ENCODE assay signal across 14 mouse cellular contexts in genomic region chr4:141868051-141868450, GRCm38 (mm10). TPM values are rescaled to one million over a fixed set of nuclear protein-coding genes. Genes with fewer than 3 reads are reported as not detected.
DNase-seq lines count a peak whose midpoint lies in the region; ATAC-seq and TF ChIP-seq lines count a peak whose summit lies in the region.
"Had no signal": no experiment of that assay in that cellular context is flagged by ENCODE, and none has a peak within 500 bp of the region (broad histone marks: within the 10 kb centered on the region; RNA-seq: fewer than 3 reads in every experiment).

No protein-coding gene starts in this region.

- H3K4me1 ChIP-seq in heart, embryonic 10.5 days: peaks cover 91% of the 10 kb centered on the region
- H3K4me1 ChIP-seq in liver, postnatal 0 days (ENCODE audit: insufficient read depth): peaks cover 55% of the 10 kb centered on the region
- peaks cover 58% of the 10 kb centered on the region for H3K4me1 ChIP-seq in liver, embryonic 12.5 days

- H3ac ChIP-seq in myocyte (ENCODE audit: control insufficient read depth, insufficient read length): no peak overlapping the region

- H3K79me2 ChIP-seq in myocyte (ENCODE audit: control insufficient read depth, insufficient read depth): no peaks in the 10 kb centered on the region

- ATAC-seq in liver, postnatal 0 days: no peak
- ATAC-seq in liver, embryonic 12.5 days: no peak
- ATAC-seq: lung, postnatal 0 days had no signal

- no peak for TF ChIP-seq EP300 in liver, postnatal 0 days (IDR thresholded peaks at IDR 0.05; ENCODE audit: low read depth)

- no peak overlapping the region for H3K9ac ChIP-seq in liver, postnatal 0 days (replicated peaks)
- H3K9ac ChIP-seq in liver, embryonic 12.5 days: no peak overlapping the region

- intact Hi-C loops in heart, postnatal 36 days (cut with DNase I): no loop called here

- whole genome bisulfite sequencing in heart, embryonic 10.5 days: 80% methylated on average over 10 of the region's 10 CpGs
- WGBS in liver, postnatal 0 days (ENCODE audit: insufficient replicate concordance): 91% methylated on average over 10 of the region's 10 CpGs
- whole genome bisulfite sequencing in liver, embryonic 12.5 days (ENCODE audit: insufficient replicate concordance): 87% methylated on average over 10 of the region's 10 CpGs

- H3K9me3 ChIP-seq in heart, embryonic 10.5 days: no peaks in the 10 kb centered on the region
- no peaks in the 10 kb centered on the region for H3K9me3 ChIP-seq in liver, postnatal 0 days (ENCODE audit: low read length)
- H3K9me3 ChIP-seq in liver, embryonic 12.5 days (replicated peaks): no peaks in the 10 kb centered on the region

- no peak for DNase-seq in heart, embryonic 10.5 days (ENCODE audit: low spot score)
- DNase-seq in heart, postnatal 36 days: no peak
- DNase-seq in liver, postnatal 0 days: no peak
- DNase-seq in fat pad, adult 2 months (ENCODE audit: extremely low read depth, low read depth, low spot score): peak; percentile 40
- DNase-seq in adrenal gland, adult 8-10 months: no peak
- no peak for DNase-seq in retina, embryonic 14.5 days (ENCODE audit: low spot score)
- DNase-seq: thymus, postnatal 14 days had no signal

- H3K4me3 ChIP-seq in heart, embryonic 10.5 days: no peak overlapping the region
- H3K4me3 ChIP-seq in liver, postnatal 0 days (ENCODE audit: low read depth, low read length): no peak overlapping the region
- H3K4me3 ChIP-seq in liver, embryonic 12.5 days: no peak overlapping the region
- no peak overlapping the region for H3K4me3 ChIP-seq in myocyte

- H3K4me2 ChIP-seq in liver, postnatal 0 days (ENCODE audit: low read depth, low read length): no peak overlapping the region
- no peak overlapping the region for H3K4me2 ChIP-seq in liver, embryonic 12.5 days
- H3K4me2 ChIP-seq in myocyte (ENCODE audit: low read depth): peak overlapping the region; percentile 80

- no peak for TF ChIP-seq POLR2A in myocyte (IDR thresholded peaks at IDR 0.05; ENCODE audit: insufficient read length, low read depth)

- H3K36me3 ChIP-seq in heart, embryonic 10.5 days: peaks cover 71% of the 10 kb centered on the region
- peaks cover 17% of the 10 kb centered on the region for H3K36me3 ChIP-seq in liver, postnatal 0 days (replicated peaks; ENCODE audit: insufficient read depth, low read length)
- peaks cover 81% of the 10 kb centered on the region for H3K36me3 ChIP-seq in liver, embryonic 12.5 days
- no peaks in the 10 kb centered on the region for H3K36me3 ChIP-seq in myocyte (ENCODE audit: control insufficient read depth, insufficient read depth)

- H3K27me3 ChIP-seq in heart, embryonic 10.5 days (ENCODE audit: insufficient read depth, poor library complexity, severe bottlenecking): no peaks in the 10 kb centered on the region
- no peaks in the 10 kb centered on the region for H3K27me3 ChIP-seq in liver, postnatal 0 days (ENCODE audit: insufficient read depth, low read length)
- H3K27me3 ChIP-seq in liver, embryonic 12.5 days (replicated peaks): no peaks in the 10 kb centered on the region
- H3K27me3 ChIP-seq in myocyte (ENCODE audit: control insufficient read depth, insufficient read depth, insufficient read length): no peaks in the 10 kb centered on the region
- H3K27me3 ChIP-seq: CH12.LX had no signal

- peak overlapping the region; percentile 85 for H3K27ac ChIP-seq in heart, embryonic 10.5 days
- H3K27ac ChIP-seq in liver, postnatal 0 days (ENCODE audit: low read depth): peak overlapping the region; percentile 16; the same call in 1 of the 2 replicates
- no peak overlapping the region for H3K27ac ChIP-seq in liver, embryonic 12.5 days

- TF ChIP-seq CTCF in liver, postnatal 0 days (IDR thresholded peaks at IDR 0.05; ENCODE audit: low read depth): no peak

TF ChIP-seq in myocyte, 11 proteins besides CTCF, POLR2A, EP300 and RAD21:
- TF ChIP-seq MYOD1 (IDR thresholded peaks at IDR 0.05; ENCODE audit: control insufficient read depth in 1 of 3, insufficient read length in 2 of 3, low read depth in 2 of 3) (no peak), CEBPB (IDR thresholded peaks at IDR 0.05; ENCODE audit: insufficient read depth, poor library complexity, severe bottlenecking) (no peak), POLR2AphosphoS2 (IDR thresholded peaks at IDR 0.05; ENCODE audit: insufficient read length, low read depth) (no peak), MYOG (IDR thresholded peaks at IDR 0.05; ENCODE audit: control insufficient read depth in 1 of 3, insufficient read depth in 1 of 3, insufficient read length in 2 of 3, low read depth in 2 of 3) (no peak), SRF (IDR thresholded peaks at IDR 0.05; ENCODE audit: control insufficient read depth, insufficient read length, low read depth) (no peak)

RNA-seq across cellular contexts. Expression of gene Efhd2, which starts 6.7 kb away (rescaled TPM):
- 139 and 151 TPM in 2 replicates for polyA plus RNA-seq in heart, embryonic 10.5 days (2016; fragmentation: Nextera tagmentation; extraction: Ambion mirVana)
- 10 to 100 TPM; 20.4 to 21.3 TPM for total RNA-seq in heart, postnatal 36 days (2021)
- 37.1 and 39.9 TPM in 2 replicates for polyA plus RNA-seq in liver, postnatal 0 days (2015; fragmentation: Nextera tagmentation; extraction: Ambion mirVana)
- 75.0 and 75.6 TPM in 2 replicates for polyA plus RNA-seq in liver, embryonic 12.5 days (2016; fragmentation: Nextera tagmentation; extraction: Ambion mirVana)
- polyA plus RNA-seq in myocyte (2012; fragmentation: generic; extraction: Trizol): 38.8 TPM
- total RNA-seq in adrenal gland, adult 8-10 months (2022): 10 to 100 TPM; 32.2 to 38.0 (median 35.7) TPM

RNA-seq across cellular contexts. Expression of gene Ctrc, which starts 21.9 kb away (rescaled TPM):
- polyA plus RNA-seq in heart, embryonic 10.5 days (2016; fragmentation: Nextera tagmentation; extraction: Ambion mirVana): not detected in 2 replicates
- total RNA-seq in heart, postnatal 36 days (2021): not detected
- polyA plus RNA-seq in liver, postnatal 0 days (2015; fragmentation: Nextera tagmentation; extraction: Ambion mirVana): not detected in 2 replicates
- polyA plus RNA-seq in liver, embryonic 12.5 days (2016; fragmentation: Nextera tagmentation; extraction: Ambion mirVana): not detected in 2 replicates
- polyA plus RNA-seq in myocyte (2012; fragmentation: generic; extraction: Trizol): not detected
- not detected for total RNA-seq in adrenal gland, adult 8-10 months (2022)
- total RNA-seq: CH12.LX; gastrocnemius, adult 18-20 months; left cerebral cortex, adult 18-20 months had no signal
- polyA plus RNA-seq: kidney, embryonic 14.5 days; lung, postnatal 0 days had no signal

RNA-seq across cellular contexts. Expression of gene Cela2a, which starts 42.1 kb away (rescaled TPM):
- polyA plus RNA-seq in heart, embryonic 10.5 days (2016; fragmentation: Nextera tagmentation; extraction: Ambion mirVana): not detected in 2 replicates
- not detected for total RNA-seq in heart, postnatal 36 days (2021)
- polyA plus RNA-seq in liver, postnatal 0 days (2015; fragmentation: Nextera tagmentation; extraction: Ambion mirVana): 0.61 and 28.3 TPM in 2 replicates
- not detected in 2 replicates for polyA plus RNA-seq in liver, embryonic 12.5 days (2016; fragmentation: Nextera tagmentation; extraction: Ambion mirVana)
- polyA plus RNA-seq in myocyte (2012; fragmentation: generic; extraction: Trizol): not detected
- not detected for total RNA-seq in adrenal gland, adult 8-10 months (2022)
- total RNA-seq: left cerebral cortex, adult 18-20 months had no signal
- polyA plus RNA-seq: kidney, embryonic 14.5 days; lung, postnatal 0 days had no signal
